Mouse (Mus musculus) thymus, postnatal 25 days (tissue): ENCODE measurements around the gene Phlda1.

Experiments
- DNase-seq: peaks from one replicate; pipeline ENCODE4 v3.0.0; 2022

Gene Phlda1

DNA sequence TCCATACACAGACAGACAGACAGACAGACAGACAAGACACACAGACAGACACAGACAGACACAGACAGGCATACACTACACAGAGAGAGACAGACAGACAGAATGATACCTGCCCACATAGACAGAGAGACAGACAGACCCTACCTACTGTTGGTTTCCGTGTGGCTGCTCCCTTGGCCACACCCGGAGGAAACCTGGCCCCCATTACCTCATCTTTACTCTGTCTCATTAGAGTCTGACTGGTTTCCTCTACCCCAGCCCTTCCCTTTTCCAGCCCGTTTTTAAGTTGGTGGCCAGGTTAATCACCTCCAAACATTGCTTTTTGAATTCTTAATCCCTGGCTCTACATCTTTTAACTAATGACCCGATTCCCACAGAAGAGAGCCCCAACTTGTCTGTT lies 22.2 kb downstream of the Phlda1 start:
- no peak for DNase-seq

DNA sequence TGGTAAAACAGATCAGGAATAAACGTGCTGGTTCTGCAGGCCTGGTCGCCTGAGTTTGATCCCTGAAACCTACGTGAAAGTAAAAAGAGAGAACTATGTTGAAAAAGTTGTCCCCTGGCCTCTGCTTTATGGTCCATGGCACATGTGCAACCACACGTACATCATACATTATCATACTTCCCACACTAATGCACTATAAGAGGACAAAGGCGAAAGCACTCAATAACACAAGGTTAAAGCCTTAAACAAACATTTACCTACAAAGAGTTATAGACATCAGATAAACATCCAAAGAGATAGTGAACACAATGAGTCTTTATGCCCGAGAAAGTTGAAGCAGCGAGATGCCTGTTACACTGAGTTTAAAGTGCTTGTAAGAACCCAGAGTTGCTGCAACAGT lies 24.3 kb downstream of the Phlda1 start:
- DNase-seq: no peak

DNA sequence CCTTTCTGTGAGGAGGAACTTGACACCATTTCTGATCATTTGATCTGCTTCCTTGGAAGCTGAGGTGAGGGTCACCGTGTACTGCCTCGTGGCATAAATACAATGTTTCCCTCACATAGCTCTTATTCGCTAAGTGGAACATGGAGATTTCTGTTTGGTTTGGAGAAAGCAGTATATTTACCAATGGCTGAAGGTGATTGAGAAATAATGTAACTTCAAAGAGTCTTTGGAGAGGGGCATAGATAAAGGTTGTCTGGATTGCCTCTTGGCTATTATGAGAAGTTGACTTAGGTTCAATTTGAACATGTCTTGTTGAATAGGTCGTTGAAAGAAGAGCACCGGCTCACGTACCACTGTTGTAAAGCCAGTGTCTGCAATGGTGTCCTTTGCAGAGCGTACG lies 28.6 kb downstream of the Phlda1 start:
- no peak for DNase-seq

DNA sequence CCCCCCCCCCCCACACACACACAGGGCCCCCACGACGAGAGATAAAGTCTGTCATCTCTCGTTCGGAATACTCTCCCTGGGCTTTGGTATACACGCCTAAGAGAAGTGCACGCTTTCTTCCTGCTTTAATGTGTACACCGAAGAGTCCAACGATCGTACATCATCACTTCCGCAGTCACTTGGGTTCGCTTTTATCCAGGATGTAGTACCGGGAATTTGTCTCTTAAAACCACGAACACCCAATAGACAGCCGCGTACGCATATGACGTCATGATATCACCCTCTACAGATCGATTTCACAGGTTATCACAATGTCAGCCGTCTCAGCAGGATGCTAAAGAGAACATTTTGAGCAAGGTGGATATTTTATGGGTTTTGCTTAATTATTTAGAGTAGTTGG lies 31.3 kb downstream of the Phlda1 start:
- no peak for DNase-seq

DNA sequence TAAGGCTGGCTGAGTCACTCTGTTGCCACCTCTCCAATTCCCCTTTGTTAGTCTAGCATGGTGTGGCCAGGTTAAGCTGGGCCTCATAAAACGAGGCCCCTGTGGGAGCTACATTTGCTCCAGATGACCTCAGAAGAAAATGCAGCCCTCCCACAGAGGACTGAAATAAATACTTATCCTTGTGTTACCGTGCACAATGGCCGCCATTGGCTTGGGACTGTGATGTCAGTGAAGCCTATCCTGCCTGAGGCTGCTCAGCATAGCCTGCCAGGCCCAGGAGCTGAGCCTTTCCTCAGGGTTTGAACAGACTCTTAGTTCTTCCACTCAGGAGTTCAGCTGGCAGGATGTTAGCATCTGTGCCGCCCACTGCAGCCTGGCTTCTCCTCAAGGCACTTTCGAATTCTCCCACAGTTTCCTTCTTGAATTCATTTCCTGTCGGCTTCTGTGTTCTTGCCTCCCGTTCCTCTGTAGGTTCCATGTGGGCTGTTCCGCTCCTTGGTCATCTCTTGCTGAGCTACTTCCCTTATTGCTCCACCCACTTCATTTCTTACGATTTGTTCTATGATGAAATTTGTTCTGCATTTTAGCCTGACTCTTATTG lies 33.7 kb downstream of the Phlda1 start:
- peak; percentile 34 for DNase-seq

DNA sequence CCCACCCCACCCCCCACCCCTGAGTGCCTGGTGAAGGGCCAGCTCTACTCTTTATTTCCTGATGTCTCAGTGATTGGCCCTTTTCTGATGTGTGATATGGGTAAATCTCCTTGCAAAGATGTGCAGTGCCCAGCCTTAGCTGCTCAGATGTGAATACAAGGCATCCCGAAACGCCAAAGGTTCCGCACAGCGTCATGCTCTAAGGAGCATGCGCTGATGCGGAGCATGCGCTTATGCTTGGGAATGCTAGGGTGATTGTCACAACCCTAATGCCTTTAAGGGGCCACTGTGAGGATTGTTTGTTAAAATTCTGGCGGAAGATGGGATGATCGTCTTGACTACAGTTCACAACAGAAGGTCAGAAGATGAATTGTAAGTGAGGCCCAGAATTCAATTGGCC lies 34.6 kb downstream of the Phlda1 start:
- DNase-seq: no peak

DNA sequence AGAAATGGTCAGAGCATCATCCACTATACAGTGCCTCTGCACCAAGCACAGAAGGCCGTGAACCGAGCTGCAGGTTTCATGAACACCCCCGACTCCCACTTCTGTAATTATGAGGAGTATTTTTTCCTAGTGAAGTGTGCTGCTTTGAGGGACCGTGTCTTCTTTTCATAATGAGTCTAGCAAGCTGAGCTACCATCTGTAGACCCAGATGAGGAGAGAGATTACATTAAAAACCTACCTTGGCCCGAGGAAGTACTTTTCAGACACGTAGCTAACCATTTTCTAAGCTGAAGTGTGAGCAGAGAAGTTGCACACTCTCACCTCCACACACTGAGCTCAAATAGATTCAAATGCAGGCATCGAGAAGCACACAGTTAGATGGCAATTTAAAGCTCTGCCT lies 37.0 kb downstream of the Phlda1 start:
- DNase-seq: no peak

DNA sequence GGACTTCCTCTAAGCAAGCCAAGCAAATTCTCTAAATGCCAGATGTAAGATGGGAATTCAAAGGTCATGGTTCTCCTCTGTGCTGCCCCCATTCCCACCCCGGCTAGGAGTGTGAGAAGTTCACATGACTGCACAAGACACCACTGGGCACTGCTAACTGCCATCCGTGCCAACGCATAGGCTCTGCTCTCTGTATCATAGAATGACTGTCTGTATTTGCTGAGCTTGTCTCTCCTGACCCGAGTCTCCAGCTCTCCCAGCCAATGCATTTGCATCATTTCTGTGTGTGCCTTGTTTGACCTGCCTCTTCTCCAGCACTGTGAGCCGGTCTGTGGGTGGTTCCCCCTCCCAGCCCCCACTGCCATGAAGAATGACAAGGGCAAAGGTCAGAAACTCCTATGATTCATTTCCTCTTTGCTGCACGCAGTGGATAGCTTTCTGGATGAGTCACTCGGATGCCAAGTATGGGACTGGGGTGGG lies 37.7 kb downstream of the Phlda1 start:
- DNase-seq: no peak

DNA sequence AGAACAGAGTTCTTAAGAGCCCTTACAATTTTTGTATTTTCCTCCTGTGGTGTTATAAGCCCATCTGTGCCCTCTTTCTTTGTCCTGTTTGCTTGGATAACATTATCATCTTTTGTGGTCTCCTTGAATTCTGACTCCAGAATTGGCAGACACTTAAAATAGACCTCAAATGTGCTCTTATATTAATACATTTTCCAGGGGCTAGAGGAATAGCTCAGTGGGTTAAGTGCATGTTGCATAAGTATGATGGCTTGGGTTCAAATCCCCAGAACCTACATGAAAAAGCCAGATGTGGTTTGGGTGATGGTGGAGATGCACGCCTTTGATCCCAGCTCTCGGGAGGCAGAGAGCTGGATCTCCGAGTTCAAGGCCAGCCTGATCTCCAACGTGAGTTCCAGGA lies 38.2 kb downstream of the Phlda1 start:
- DNase-seq: no peak

DNA sequence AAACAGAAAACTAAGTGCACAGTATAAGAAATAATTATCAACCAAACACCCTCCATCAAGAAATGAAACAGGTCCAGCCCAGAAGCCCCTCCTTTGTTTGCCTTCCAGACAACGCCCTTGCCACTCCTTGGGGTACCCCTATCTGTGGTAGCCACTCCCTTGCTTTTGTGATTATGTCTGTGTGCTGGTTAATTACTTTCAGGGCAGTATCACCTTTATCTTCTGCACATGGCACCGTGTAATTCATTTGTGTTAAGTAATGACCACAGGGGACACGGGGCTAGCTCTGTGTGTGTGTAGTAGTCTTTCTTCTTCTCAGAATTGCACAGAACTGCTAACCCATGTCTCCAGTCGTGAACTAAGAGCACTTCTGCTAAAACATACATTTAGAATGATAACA lies 39.6 kb downstream of the Phlda1 start:
- no peak for DNase-seq

DNA sequence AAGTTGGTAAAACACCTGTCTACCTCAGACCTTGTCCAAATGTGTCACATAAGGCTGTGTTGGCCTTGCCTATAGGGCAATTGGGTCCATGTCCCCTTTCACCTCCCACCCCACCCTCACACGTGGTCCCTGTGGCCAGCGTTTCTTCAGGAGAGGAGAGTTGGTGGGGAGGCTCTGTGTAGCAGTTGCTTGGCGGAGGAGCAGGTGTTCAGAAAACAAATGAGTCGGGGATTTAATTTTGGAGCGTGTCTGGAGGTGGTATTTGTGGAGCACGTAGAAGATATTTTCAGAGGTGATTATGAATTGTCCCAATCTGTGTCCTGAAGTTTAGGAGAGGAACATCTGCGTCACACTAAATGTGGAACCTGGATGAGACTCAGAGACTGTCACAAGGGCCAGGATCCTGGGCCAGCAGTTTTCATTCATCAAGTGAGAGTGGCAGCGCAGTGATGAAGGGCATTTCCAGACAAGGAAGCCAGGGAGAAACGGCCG lies 41.8 kb downstream of the Phlda1 start:
- no peak for DNase-seq

DNA sequence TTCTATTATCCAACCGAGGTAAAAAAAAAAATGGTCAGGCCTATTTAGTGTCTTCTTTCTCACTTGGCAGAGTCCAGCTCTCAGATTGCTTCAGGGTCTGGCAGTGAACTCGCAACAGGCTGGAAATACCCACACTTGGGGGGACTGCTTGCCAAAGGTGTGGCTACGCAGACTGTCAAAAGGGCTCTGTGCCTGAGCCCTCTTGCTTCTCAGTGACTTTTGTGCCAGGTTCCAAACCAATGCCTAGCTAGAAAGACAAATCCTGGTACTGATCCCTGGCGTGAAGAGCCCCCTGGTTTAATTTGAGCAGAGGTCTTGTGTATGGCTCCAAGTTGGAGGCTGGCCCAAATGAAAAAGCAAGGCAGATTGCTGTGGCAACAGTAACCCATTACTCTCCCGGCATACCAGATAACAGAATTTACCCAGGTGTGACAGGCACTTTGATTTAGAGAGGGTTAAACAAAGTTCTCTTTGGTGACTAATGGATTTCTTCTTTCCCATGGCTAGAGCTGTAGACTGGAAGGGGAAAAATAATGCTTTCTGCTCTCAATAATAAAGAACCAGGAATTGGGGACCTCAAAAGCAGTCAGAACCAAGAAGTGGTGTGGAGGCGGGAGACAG lies 44.1 kb downstream of the Phlda1 start:
- DNase-seq: no peak

DNA sequence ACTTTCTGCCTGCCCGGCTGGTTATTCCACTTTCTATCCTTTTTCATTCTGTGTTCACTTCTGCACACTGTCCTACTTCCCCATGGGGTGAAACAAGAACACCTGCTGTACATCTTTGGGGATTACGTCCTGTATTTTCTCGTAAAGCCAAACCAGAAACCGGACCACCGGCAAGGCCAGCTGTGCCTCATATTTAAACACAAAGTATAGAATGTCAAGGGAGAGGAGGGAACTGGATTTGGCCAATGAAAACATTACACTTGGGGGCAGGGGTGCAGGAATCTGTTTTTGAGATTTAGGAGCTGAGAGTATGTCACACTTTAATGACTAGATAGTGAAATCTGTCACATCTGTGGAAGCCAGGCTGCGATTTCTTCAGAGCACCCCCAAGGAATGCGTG lies 47.6 kb downstream of the Phlda1 start:
- DNase-seq: no peak

DNA sequence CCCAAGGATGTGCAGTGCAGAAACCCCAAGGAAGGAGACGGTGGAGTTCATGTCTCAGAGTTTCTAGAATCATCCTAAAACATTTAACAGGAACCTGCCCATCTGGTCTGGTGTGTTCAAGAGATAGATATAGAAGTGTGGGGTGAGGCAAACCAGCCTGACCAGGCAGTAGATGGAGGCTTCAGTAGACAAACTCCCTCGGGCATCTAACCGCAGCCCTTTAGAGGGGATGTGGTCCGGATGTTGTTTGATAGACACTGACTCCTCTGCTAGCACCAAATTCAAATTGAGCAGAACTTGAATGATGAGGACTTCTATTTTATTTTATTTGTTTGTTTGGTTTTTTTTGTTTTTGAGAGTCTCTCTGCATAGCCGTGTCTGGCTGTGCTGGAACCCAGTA lies 48.6 kb downstream of the Phlda1 start:
- DNase-seq: no peak

DNA sequence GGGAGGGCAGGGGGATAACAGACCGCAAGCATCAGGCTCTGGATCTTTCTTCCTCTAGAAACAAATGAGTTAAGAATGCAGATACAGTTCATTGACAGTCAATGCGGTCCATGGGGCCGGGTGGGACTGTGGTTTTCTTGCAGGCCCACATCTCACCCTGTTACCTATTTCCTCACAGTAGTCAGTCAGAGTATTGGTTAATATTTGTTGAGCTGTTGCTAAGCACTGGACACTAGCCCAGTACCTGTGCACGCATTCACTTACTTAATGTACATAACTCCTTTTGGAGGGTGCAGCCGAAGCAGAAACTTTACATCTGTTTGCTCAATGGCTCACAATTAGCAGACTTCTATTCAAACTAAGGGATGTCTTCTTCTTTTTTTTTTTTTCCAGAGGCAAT lies 52.1 kb downstream of the Phlda1 start:
- DNase-seq: no peak
